Mouse (Mus musculus) small intestine, adult 2 months (tissue): ENCODE measurements around the gene Haghl.
A peak's percentile ranks its signal among the peaks of the same experiment; 100 is the strongest.

Source experiments
- CTCF ChIP-seq: fragments of 200-500 bp; IDR thresholded peaks from 2 replicates; pipeline ENCODE4 v1.5.1; 2012; ENCODE audit warnings: low read depth, mild to moderate bottlenecking, control low read depth, inconsistent platforms, low read length, moderate library complexity, mixed read lengths; ENCODE audit not compliant: insufficient replicate concordance, insufficient read length; ENCODE audit errors: extremely low read depth
- POLR2A ChIP-seq: fragments of 200-500 bp; IDR thresholded peaks from 2 replicates; pipeline ENCODE4 v1.6.1; 2012; ENCODE audit warnings: low read depth, mild to moderate bottlenecking, control low read depth, inconsistent platforms, low read length, moderate library complexity

- TF ChIP-seq CTCF (peak; percentile 78; the same call in 1 of the 2 replicates), POLR2A (no peak)
These were observed 15.6 kb upstream of the Haghl start for GRCm38 (mm10) chr17:25801029-25801428.
